Mouse (Mus musculus): ENCODE results near the gene Mboat7.

Mboat7 gene

DNA sequence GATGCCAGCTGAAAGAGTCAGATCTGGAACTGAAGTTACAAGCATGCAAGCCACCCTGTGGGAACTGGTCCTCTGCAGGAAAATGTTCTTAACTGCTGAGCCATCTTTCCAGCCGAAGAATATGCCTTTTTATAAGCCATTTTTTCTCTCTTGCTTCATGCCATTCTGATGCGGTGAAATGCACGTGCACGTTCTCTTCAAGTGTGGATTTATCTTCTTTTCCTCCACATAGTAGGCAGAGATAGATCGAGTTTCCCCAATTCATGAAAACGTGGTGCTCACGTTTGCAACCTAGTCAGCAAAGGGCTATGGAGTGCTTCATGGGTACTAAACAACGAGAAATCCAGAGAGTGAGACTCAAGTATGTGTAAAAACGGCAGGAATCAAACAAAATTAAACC lies 49.5 kb downstream of the Mboat7 start:
- DNase-seq (ENCODE audit: extremely low spot score), result no peak

DNA sequence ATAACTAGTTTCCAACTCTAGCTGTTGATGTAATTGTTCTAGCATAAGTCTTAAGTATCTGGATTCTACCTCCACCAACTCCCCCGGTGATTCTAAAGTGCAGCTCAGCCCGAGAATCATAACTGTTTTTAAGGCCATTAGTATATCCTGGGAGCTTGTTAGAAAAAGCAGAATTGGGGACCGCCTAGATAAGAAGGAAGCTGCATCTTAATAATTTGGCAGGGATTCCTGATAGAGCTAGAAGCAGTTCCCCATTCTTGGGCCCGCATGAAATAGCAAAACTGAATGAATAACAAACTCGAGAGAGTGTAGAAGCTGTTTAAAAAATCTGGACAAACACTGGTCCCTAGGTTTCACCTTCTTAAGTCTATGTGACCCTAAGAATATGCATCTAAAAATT lies 49.9 kb downstream of the Mboat7 start:
- no peak for DNase-seq (ENCODE audit: extremely low spot score)

DNA sequence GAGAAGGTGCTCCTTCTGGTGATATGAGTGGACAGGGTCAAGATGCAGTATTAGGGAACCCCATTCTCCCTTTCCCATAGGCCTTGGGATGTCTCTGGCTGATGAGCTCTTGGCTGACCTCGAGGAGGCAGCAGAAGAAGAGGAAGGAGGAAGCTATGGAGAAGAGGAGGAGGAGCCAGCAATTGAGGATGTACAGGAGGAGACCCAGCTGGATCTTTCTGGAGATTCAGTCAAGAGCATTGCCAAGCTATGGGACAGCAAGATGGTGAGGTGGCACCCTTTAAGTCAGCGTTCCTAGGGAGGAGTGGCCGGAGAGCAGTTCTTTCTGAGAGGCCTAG lies 62.9 kb downstream of the Mboat7 start:
- DNase-seq (ENCODE audit: extremely low spot score), result no peak

DNA sequence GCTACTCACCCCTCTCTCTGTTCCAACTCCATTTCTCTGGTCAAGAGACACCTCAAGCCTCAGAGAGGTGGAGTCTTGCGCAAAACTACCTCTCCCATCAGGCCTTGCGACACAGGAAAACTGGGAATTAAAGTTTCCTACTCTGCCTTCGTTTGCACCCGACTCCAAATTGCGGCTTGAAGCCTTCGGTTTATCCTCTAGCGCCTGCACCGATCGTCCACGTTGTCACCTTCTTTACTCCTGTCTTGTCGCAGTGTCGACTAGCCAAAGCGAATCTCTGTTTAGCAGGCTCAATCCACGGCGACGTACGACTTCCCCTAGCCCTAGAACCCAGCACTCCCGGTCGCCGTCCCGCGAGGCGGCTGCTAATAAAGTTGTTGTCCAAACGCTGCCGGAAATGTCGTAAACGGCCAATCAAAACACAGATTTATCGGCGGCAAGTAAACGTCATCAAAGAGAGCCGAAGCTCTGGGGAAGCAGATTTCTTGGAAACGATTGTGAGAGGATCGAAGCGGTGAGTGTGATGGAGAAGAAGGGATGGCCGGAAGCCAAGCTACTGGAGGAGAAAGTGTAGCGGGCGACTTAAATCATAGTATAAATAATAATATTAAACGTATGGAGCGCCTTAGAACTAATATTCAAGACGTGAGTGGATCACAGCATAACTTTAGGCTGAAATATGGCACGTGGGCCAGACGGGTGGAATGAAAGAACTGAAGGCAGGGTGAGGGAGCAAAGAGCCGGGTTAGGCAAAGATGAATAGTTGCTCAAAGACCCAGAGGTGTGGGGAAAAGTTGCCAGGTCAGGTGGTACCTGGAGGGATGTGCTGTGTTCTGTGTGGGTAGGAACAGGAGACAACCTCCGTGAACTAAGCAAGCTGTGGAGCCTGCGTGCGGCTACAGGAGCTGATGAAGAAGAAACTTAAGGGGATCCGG lies 63.5 kb downstream of the Mboat7 start, which contains the start of the genes Tfpt and Prpf31:
Gene Tfpt (minus strand): TSS at position 387 of the 935 bp plus-strand sequence.
Gene Prpf31 (plus strand): TSS at position 443 of the 935 bp plus-strand sequence.
- DNase-seq (ENCODE audit: extremely low spot score), result peak; percentile 95

DNA sequence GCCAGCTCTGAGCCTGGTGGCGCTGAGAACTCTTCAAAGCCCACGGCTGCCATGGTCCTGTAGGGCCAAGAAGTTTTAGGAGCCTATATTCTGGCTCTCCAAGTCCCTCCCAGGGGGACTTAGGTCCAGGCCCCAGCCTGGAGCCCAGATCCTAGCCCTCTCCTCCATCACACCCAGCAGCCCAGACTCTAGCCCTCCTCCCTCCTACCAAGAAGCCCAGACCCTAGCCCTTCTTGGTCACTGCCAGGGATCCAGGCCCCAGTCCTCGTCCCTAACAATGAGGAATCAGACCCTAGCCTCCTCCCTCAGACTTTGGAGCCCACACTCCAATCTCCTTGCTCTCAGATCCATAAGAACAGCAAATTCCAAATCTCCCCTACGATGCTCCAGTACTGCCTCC lies 64.3 kb downstream of the Mboat7 start:
- peak; percentile 22 for DNase-seq (ENCODE audit: extremely low spot score)
